Mouse (Mus musculus) spleen, adult 2 months (tissue): Measurements from ENCODE around the gene Pnmal1.

Experiments
- CTCF ChIP-seq: fragments of 200-500 bp; IDR thresholded peaks from 2 replicates; pipeline ENCODE4 v1.5.1; 2011; ENCODE audit warnings: mild to moderate bottlenecking, inconsistent platforms; ENCODE audit not compliant: insufficient read depth, insufficient read length, insufficient replicate concordance; ENCODE audit errors: extremely low read depth
- POLR2A ChIP-seq: fragments of 200-500 bp; IDR thresholded peaks from 2 replicates; pipeline ENCODE4 v1.6.1; 2011; ENCODE audit warnings: low read depth, low read length, inconsistent platforms

GRCm38 (mm10) chr7:16921881-16922335 lies 37.6 kb upstream of the Pnmal1 start:
- no peak for TF ChIP-seq POLR2A
- no peak for TF ChIP-seq CTCF
